Mouse (Mus musculus) lung, adult 2 months (tissue): ENCODE results near the gene Slc13a2.

ENCODE experiments used
- CTCF ChIP-seq: fragments of 200-500 bp; IDR thresholded peaks from 2 replicates; pipeline ENCODE4 v1.5.1; 2011; ENCODE audit warnings: mild to moderate bottlenecking, low read length, control low read depth; ENCODE audit not compliant: insufficient read depth
- POLR2A ChIP-seq: fragments of 200-500 bp; IDR thresholded peaks from 2 replicates; pipeline ENCODE4 v1.6.1; 2011; ENCODE audit warnings: low read depth, mild to moderate bottlenecking, control low read depth, low read length, borderline replicate concordance; ENCODE audit errors: extremely low read depth

GRCm38 (mm10) chr11:78358330-78359007 lies 63.5 kb downstream of the Slc13a2 start:
- TF ChIP-seq CTCF (peak; percentile 71), POLR2A (no peak)
